Mouse (Mus musculus) neural tube, embryonic 11.5 days (tissue): ENCODE results near the gene Dlg2. TPM values are rescaled to one million over a fixed set of nuclear protein-coding genes. Genes with fewer than 3 reads are reported as not detected.

Experiments
- ATAC-seq: fragments of 200-750 bp; cut with Nextera tagmentation; 2 replicates; pipeline ENCODE4 v1.8.0; 2017; ENCODE audit warnings: moderate number of reproducible peaks, mild to moderate bottlenecking, moderate TSS enrichment, moderate library complexity; ENCODE audit not compliant: insufficient read depth, low FRiP score, low TSS enrichment
- DNase-seq: peaks from one replicate; pipeline ENCODE4 v3.0.0-alpha.2; 2015; ENCODE audit warnings: low spot score
- H3K27ac ChIP-seq: fragments of 300-500 bp; sonication (generic); 2 replicates; pipeline ENCODE4 v1.5.1; 2014; ENCODE audit warnings: low read depth, mild to moderate bottlenecking, low read length
- H3K27me3 ChIP-seq: fragments of 300-500 bp; sonication (generic); 2 replicates; pipeline ENCODE4 v1.6.1; 2014; ENCODE audit warnings: mild to moderate bottlenecking, low read length, mixed read lengths; ENCODE audit not compliant: control insufficient read depth, insufficient read depth
- H3K36me3 ChIP-seq: fragments of 300-500 bp; sonication (generic); 2 replicates; pipeline ENCODE4 v1.6.1; 2014; ENCODE audit warnings: mild to moderate bottlenecking, low read length, moderate library complexity, mixed read lengths; ENCODE audit not compliant: control insufficient read depth, insufficient read depth
- H3K4me1 ChIP-seq: fragments of 300-500 bp; sonication (generic); 2 replicates; pipeline ENCODE4 v1.6.1; 2014; ENCODE audit warnings: low read length, mixed read lengths; ENCODE audit not compliant: control insufficient read depth, insufficient read depth
- H3K4me2 ChIP-seq: fragments of 300-500 bp; sonication (generic); 2 replicates; pipeline ENCODE4 v1.6.1; 2014; ENCODE audit warnings: low read depth, mild to moderate bottlenecking, moderate library complexity
- H3K4me3 ChIP-seq: fragments of 300-500 bp; sonication (generic); 2 replicates; pipeline ENCODE4 v1.5.1; 2014; ENCODE audit warnings: low read depth, low read length
- H3K9ac ChIP-seq: fragments of 300-500 bp; sonication (generic); 2 replicates; pipeline ENCODE4 v1.6.1; 2014; ENCODE audit warnings: mild to moderate bottlenecking, low read length
- H3K9me3 ChIP-seq: fragments of 300-500 bp; sonication (generic); 2 replicates; pipeline ENCODE4 v1.6.1; 2016; ENCODE audit warnings: low read length; ENCODE audit not compliant: control insufficient read depth
- WGBS: fragments of 180-500 bp; shearing (Covaris S2); extraction: QIAGEN DNeasy Blood & Tissue Kit; methylation state at CpG from one replicate; pipeline ENCODE4 v1.1.7; 2014; 5-methylcytosine and 5-hydroxymethylcytosine counted together
- polyA plus RNA-seq: library from polyadenylated mRNA; unstranded; fragments of >200 nt; fragmentation: Nextera tagmentation; extraction: Ambion mirVana; gene quantifications from 2 replicates; pipeline ENCODE4 v1.2.1, GENCODE M21; 2014

Gene Dlg2
- polyA plus RNA-seq, 1 experiment from 2014 or later, result 5.1 TPM

- WGBS, result 48% methylated on average over 4 of the region's 4 CpGs
- Histone ChIP-seq H3K4me1 (0 out of 2 replicates have a peak, but pooled peaks cover 3% of the 10 kb centered on the region), H3K9me3 (no peaks in the 10 kb centered on the region), H3K27me3 (no peaks in the 10 kb centered on the region), H3K36me3 (no peaks in the 10 kb centered on the region), H3K9ac (no peak overlapping the region), H3K4me2 (no peak overlapping the region), H3K27ac (no peak overlapping the region), H3K4me3 (no peak overlapping the region)
- DNase-seq (peak; percentile 16), ATAC-seq (peak; percentile 77)
Observed at GRCm38 (mm10) chr7:92323710-92324109, 1847.2 kb downstream of the Dlg2 start.

GRCm38 (mm10) chr7:92327343-92327896, 1850.9 kb downstream of the Dlg2 start:
- Histone ChIP-seq H3K9me3 (no peaks in the 10 kb centered on the region), H3K27me3 (no peaks in the 10 kb centered on the region), H3K27ac (no peak overlapping the region), H3K36me3 (no peaks in the 10 kb centered on the region), H3K9ac (no peak overlapping the region), H3K4me3 (no peak overlapping the region), H3K4me1 (0 out of 2 replicates have a peak, but pooled peaks cover 2% of the 10 kb centered on the region), H3K4me2 (no peak overlapping the region)
- DNase-seq, result no peak
- ATAC-seq, result no peak
- whole genome bisulfite sequencing, result 65% methylated on average over 2 of the region's 2 CpGs

GRCm38 (mm10) chr7:92333220-92333898, 1856.9 kb downstream of the Dlg2 start:
- no peak overlapping the region for H3K9ac ChIP-seq
- H3K27me3 ChIP-seq, result no peaks in the 10 kb centered on the region
- H3K4me3 ChIP-seq, result no peak overlapping the region
- ATAC-seq (no peak), DNase-seq (no peak)
- no peaks in the 10 kb centered on the region for H3K36me3 ChIP-seq
- no peaks in the 10 kb centered on the region for H3K4me1 ChIP-seq
- no peak overlapping the region for H3K4me2 ChIP-seq
- no peak overlapping the region for H3K27ac ChIP-seq
- WGBS, result 78% methylated on average over 5 of the region's 5 CpGs
- H3K9me3 ChIP-seq, result no peaks in the 10 kb centered on the region

- H3K9me3 ChIP-seq, result no peaks in the 10 kb centered on the region
- H3K4me2 ChIP-seq, result no peak overlapping the region
- H3K27ac ChIP-seq, result no peak overlapping the region
- ATAC-seq (no peak), DNase-seq (no peak)
- no peaks in the 10 kb centered on the region for H3K27me3 ChIP-seq
- no peak overlapping the region for H3K9ac ChIP-seq
- WGBS, result 84% methylated on average over 3 of the region's 3 CpGs
- H3K4me3 ChIP-seq, result no peak overlapping the region
- no peaks in the 10 kb centered on the region for H3K4me1 ChIP-seq
- H3K36me3 ChIP-seq, result no peaks in the 10 kb centered on the region
Observed at GRCm38 (mm10) chr7:92356542-92356941, 1880.1 kb downstream of the Dlg2 start.

- Histone ChIP-seq H3K27ac (no peak overlapping the region), H3K9me3 (no peaks in the 10 kb centered on the region), H3K4me1 (no peaks in the 10 kb centered on the region), H3K36me3 (no peaks in the 10 kb centered on the region), H3K4me3 (no peak overlapping the region), H3K4me2 (no peak overlapping the region), H3K9ac (no peak overlapping the region), H3K27me3 (no peaks in the 10 kb centered on the region)
- ATAC-seq, result no peak
- no peak for DNase-seq
- WGBS, result 75% methylated on average over 3 of the region's 3 CpGs
Observed at GRCm38 (mm10) chr7:92363386-92363785, 1886.9 kb downstream of the Dlg2 start.

GRCm38 (mm10) chr7:92363800-92364199, 1887.3 kb downstream of the Dlg2 start:
- H3K36me3 ChIP-seq, result no peaks in the 10 kb centered on the region
- H3K9me3 ChIP-seq, result no peaks in the 10 kb centered on the region
- WGBS, result 89% methylated on average over 4 of the region's 4 CpGs
- ATAC-seq (no peak), DNase-seq (no peak)
- no peak overlapping the region for H3K27ac ChIP-seq
- no peak overlapping the region for H3K4me2 ChIP-seq
- no peaks in the 10 kb centered on the region for H3K27me3 ChIP-seq
- no peak overlapping the region for H3K9ac ChIP-seq
- no peaks in the 10 kb centered on the region for H3K4me1 ChIP-seq
- H3K4me3 ChIP-seq, result no peak overlapping the region

- Histone ChIP-seq H3K27ac (no peak overlapping the region), H3K9ac (no peak overlapping the region), H3K36me3 (no peaks in the 10 kb centered on the region), H3K4me1 (no peaks in the 10 kb centered on the region), H3K27me3 (no peaks in the 10 kb centered on the region), H3K9me3 (no peaks in the 10 kb centered on the region), H3K4me3 (no peak overlapping the region), H3K4me2 (no peak overlapping the region)
- WGBS, result 87% methylated on average over 1 of the region's 1 CpGs
- DNase-seq (no peak), ATAC-seq (no peak)
Observed at GRCm38 (mm10) chr7:92367111-92367510, 1890.6 kb downstream of the Dlg2 start.

GRCm38 (mm10) chr7:92370521-92370920, 1894.0 kb downstream of the Dlg2 start:
- Histone ChIP-seq H3K36me3 (no peaks in the 10 kb centered on the region), H3K27ac (no peak overlapping the region), H3K9me3 (no peaks in the 10 kb centered on the region), H3K27me3 (no peaks in the 10 kb centered on the region), H3K4me3 (no peak overlapping the region), H3K4me2 (no peak overlapping the region), H3K4me1 (no peaks in the 10 kb centered on the region), H3K9ac (no peak overlapping the region)
- ATAC-seq (no peak), DNase-seq (no peak)

GRCm38 (mm10) chr7:92371638-92372037, 1895.2 kb downstream of the Dlg2 start:
- H3K9me3 ChIP-seq, result no peaks in the 10 kb centered on the region
- no peaks in the 10 kb centered on the region for H3K4me1 ChIP-seq
- H3K9ac ChIP-seq, result no peak overlapping the region
- ATAC-seq (no peak), DNase-seq (no peak)
- no peak overlapping the region for H3K4me2 ChIP-seq
- 77% methylated on average over 4 of the region's 4 CpGs for WGBS
- no peak overlapping the region for H3K4me3 ChIP-seq
- no peak overlapping the region for H3K27ac ChIP-seq
- H3K27me3 ChIP-seq, result no peaks in the 10 kb centered on the region
- H3K36me3 ChIP-seq, result no peaks in the 10 kb centered on the region
